Mouse (Mus musculus) adrenal gland, postnatal 14 days (tissue): ENCODE measurements around the gene Ecm2. TPM values are rescaled to one million over a fixed set of nuclear protein-coding genes. Genes with fewer than 3 reads are reported as not detected.

Source experiments
- total RNA-seq: library from RNA; stranded (reverse); gene quantifications from 2 replicates; pipeline ENCODE4 v1.2.3, GENCODE M21; 2021

Gene Ecm2
- total RNA-seq, 1 experiment from 2014 or later = 8.3 TPM

Other genes starting within 250 kb of the Ecm2 start
- gene Fgd3, start 184.5 kb upstream of the Ecm2 start, total RNA-seq = 2.7 and 7.7 TPM in 2 replicates
- 38.2 TPM in 2 replicates for gene Bicd2, start 163.2 kb upstream of the Ecm2 start, total RNA-seq
- gene Ippk, start 83.6 kb upstream of the Ecm2 start, total RNA-seq = 21.8 and 27.5 TPM in 2 replicates
- 1.3 TPM in 2 replicates for gene Tes3-ps, start 11.5 kb upstream of the Ecm2 start, total RNA-seq
- 21.8 and 25.0 TPM in 2 replicates for gene Aspn, start 39.6 kb downstream of the Ecm2 start, total RNA-seq
- gene Omd, start 77.7 kb downstream of the Ecm2 start, total RNA-seq = 3.8 and 6.4 TPM in 2 replicates
- 40.3 and 45.5 TPM in 2 replicates for gene Ogn, start 103.2 kb downstream of the Ecm2 start, total RNA-seq
- gene Cenpp, start 148.0 kb downstream of the Ecm2 start, total RNA-seq = 5.0 and 5.9 TPM in 2 replicates
- 23.6 and 25.0 TPM in 2 replicates for gene Nol8, start 148.3 kb downstream of the Ecm2 start, total RNA-seq
- 74.4 and 80.8 TPM in 2 replicates for gene Iars, start 177.3 kb downstream of the Ecm2 start, total RNA-seq